8 mouse cellular contexts compared by ENCODE assay signal in the genomic region with DNA sequence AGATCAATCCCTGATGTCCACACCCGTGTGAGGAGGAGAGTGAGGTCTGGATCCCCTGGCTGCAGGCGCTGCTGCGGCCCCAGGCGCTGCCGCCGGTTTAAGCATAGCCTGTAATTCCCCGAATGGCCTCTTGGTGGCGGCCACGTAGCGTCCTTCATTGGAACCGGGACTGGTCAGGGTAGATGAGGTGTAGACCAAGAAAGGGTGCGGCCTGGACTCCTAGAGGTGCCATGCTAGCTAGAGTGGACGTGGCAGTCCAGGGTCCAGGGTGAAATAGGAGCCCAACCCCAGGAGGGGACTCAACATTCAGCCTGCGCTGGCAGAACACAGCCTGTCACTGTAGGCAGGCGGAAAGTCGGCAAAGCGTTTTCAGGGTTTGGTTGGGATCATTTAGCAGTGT. TPM values are rescaled to one million over a fixed set of nuclear protein-coding genes. Genes with fewer than 3 reads are reported as not detected.
A peak's percentile ranks its signal among the peaks of the same experiment; 100 is the strongest.
DNase-seq lines count a peak whose midpoint lies in the region; ATAC-seq and TF ChIP-seq lines count a peak whose summit lies in the region.

No protein-coding gene starts in this region.

- 22% methylated on average over 17 of the region's 17 CpGs for WGBS in bone marrow, adult 2 months
- 16% methylated on average over 17 of the region's 17 CpGs for WGBS in embryonic facial prominence, embryonic 15.5 days
- 19% methylated on average over 17 of the region's 17 CpGs for WGBS in heart, embryonic 10.5 days
- 17% methylated on average over 17 of the region's 17 CpGs for WGBS in kidney, embryonic 15.5 days
- WGBS in limb, embryonic 15.5 days: 18% methylated on average over 17 of the region's 17 CpGs
- WGBS in midbrain, postnatal 0 days: 15% methylated on average over 17 of the region's 17 CpGs

- TF ChIP-seq CTCF in bone marrow, adult 2 months (IDR thresholded peaks at IDR 0.05; ENCODE audit: control insufficient read depth, insufficient read depth, low read length): peak; percentile 94
- peak; percentile 94 for TF ChIP-seq CTCF in midbrain, postnatal 0 days (IDR thresholded peaks at IDR 0.05)

- no peaks in the 10 kb centered on the region for H3K36me3 ChIP-seq in embryonic facial prominence, embryonic 15.5 days
- no peaks in the 10 kb centered on the region for H3K36me3 ChIP-seq in heart, embryonic 10.5 days
- H3K36me3 ChIP-seq in kidney, embryonic 15.5 days: no peaks in the 10 kb centered on the region
- H3K36me3 ChIP-seq in limb, embryonic 15.5 days: no peaks in the 10 kb centered on the region
- H3K36me3 ChIP-seq in midbrain, postnatal 0 days (ENCODE audit: insufficient read depth, low read length): no peaks in the 10 kb centered on the region

- no peak overlapping the region for H3K4me3 ChIP-seq in bone marrow, adult 2 months (replicated peaks; ENCODE audit: control insufficient read depth, low read depth, low read length)
- H3K4me3 ChIP-seq in embryonic facial prominence, embryonic 15.5 days (replicated peaks): 0 out of 2 replicates have a peak overlapping the region, but pooled peaks have one; percentile 3
- H3K4me3 ChIP-seq in heart, embryonic 10.5 days: no peak overlapping the region
- no peak overlapping the region for H3K4me3 ChIP-seq in kidney, embryonic 15.5 days (replicated peaks)
- H3K4me3 ChIP-seq in limb, embryonic 15.5 days: no peak overlapping the region
- no peak overlapping the region for H3K4me3 ChIP-seq in midbrain, postnatal 0 days (ENCODE audit: low read depth, low read length)

- TF ChIP-seq POLR2A in bone marrow, adult 2 months (IDR thresholded peaks at IDR 0.05; ENCODE audit: borderline replicate concordance, control insufficient read depth, low read depth, low read length): no peak

- no peaks in the 10 kb centered on the region for H3K27me3 ChIP-seq in embryonic facial prominence, embryonic 15.5 days
- H3K27me3 ChIP-seq in heart, embryonic 10.5 days (ENCODE audit: insufficient read depth, poor library complexity, severe bottlenecking): 0 out of 2 replicates have a peak, but pooled peaks cover 6% of the 10 kb centered on the region
- no peaks in the 10 kb centered on the region for H3K27me3 ChIP-seq in kidney, embryonic 15.5 days
- no peaks in the 10 kb centered on the region for H3K27me3 ChIP-seq in limb, embryonic 15.5 days
- H3K27me3 ChIP-seq in midbrain, postnatal 0 days (ENCODE audit: insufficient read depth, low read length): no peaks in the 10 kb centered on the region

- no peak overlapping the region for H3K9ac ChIP-seq in embryonic facial prominence, embryonic 15.5 days
- H3K9ac ChIP-seq in kidney, embryonic 15.5 days: no peak overlapping the region
- H3K9ac ChIP-seq in limb, embryonic 15.5 days: no peak overlapping the region
- no peak overlapping the region for H3K9ac ChIP-seq in midbrain, postnatal 0 days (replicated peaks; ENCODE audit: low read length, poor library complexity, severe bottlenecking)

- peak; percentile 92 to 93 for DNase-seq in B cell, adult 2 months
- peak; percentile 93 for DNase-seq in heart, embryonic 10.5 days (ENCODE audit: low spot score)
- DNase-seq in midbrain, postnatal 0 days (ENCODE audit: low spot score): peak; percentile 72
- peak; percentile 75 to 77 for DNase-seq in spleen, postnatal 36 days (ENCODE audit: low spot score in 2 of 2)

- no peak overlapping the region for H3K4me2 ChIP-seq in embryonic facial prominence, embryonic 15.5 days (replicated peaks)
- H3K4me2 ChIP-seq in kidney, embryonic 15.5 days: no peak overlapping the region
- H3K4me2 ChIP-seq in limb, embryonic 15.5 days: no peak overlapping the region
- no peak overlapping the region for H3K4me2 ChIP-seq in midbrain, postnatal 0 days (ENCODE audit: low read depth, low read length, poor library complexity, severe bottlenecking)

- ATAC-seq in embryonic facial prominence, embryonic 15.5 days (ENCODE audit: insufficient number of reproducible peaks, low FRiP score, low TSS enrichment, low read depth): peak; percentile 64; the same call in 1 of the 2 replicates
- peak; percentile 71 for ATAC-seq in kidney, embryonic 15.5 days (replicated peaks; ENCODE audit: low FRiP score)
- ATAC-seq in limb, embryonic 15.5 days (ENCODE audit: insufficient number of reproducible peaks, low FRiP score, low TSS enrichment, low read depth): peak; percentile 68; the same call in 1 of the 2 replicates
- no peak for ATAC-seq in midbrain, postnatal 0 days (ENCODE audit: low FRiP score)

- H3K4me1 ChIP-seq in bone marrow, adult 2 months (ENCODE audit: control insufficient read depth, insufficient read depth, low read length): peaks cover 3% of the 10 kb centered on the region; the same call in 1 of the 2 replicates
- peaks cover 17% of the 10 kb centered on the region for H3K4me1 ChIP-seq in embryonic facial prominence, embryonic 15.5 days
- H3K4me1 ChIP-seq in heart, embryonic 10.5 days: peaks cover 24% of the 10 kb centered on the region
- peaks cover 37% of the 10 kb centered on the region for H3K4me1 ChIP-seq in kidney, embryonic 15.5 days
- H3K4me1 ChIP-seq in limb, embryonic 15.5 days: peaks cover 31% of the 10 kb centered on the region
- no peaks in the 10 kb centered on the region for H3K4me1 ChIP-seq in midbrain, postnatal 0 days (ENCODE audit: insufficient read depth, low read length)

- H3K27ac ChIP-seq in bone marrow, adult 2 months (ENCODE audit: control insufficient read depth, insufficient read depth, low read depth, low read length, poor library complexity): no peak overlapping the region
- no peak overlapping the region for H3K27ac ChIP-seq in embryonic facial prominence, embryonic 15.5 days (replicated peaks)
- peak overlapping the region; percentile 4; the same call in 1 of the 2 replicates for H3K27ac ChIP-seq in heart, embryonic 10.5 days
- H3K27ac ChIP-seq in kidney, embryonic 15.5 days: no peak overlapping the region
- H3K27ac ChIP-seq in limb, embryonic 15.5 days: no peak overlapping the region
- H3K27ac ChIP-seq in midbrain, postnatal 0 days (ENCODE audit: low read depth, low read length): no peak overlapping the region

- H3K9me3 ChIP-seq in embryonic facial prominence, embryonic 15.5 days (replicated peaks): no peaks in the 10 kb centered on the region
- no peaks in the 10 kb centered on the region for H3K9me3 ChIP-seq in heart, embryonic 10.5 days
- H3K9me3 ChIP-seq in kidney, embryonic 15.5 days (replicated peaks): no peaks in the 10 kb centered on the region
- H3K9me3 ChIP-seq in limb, embryonic 15.5 days: no peaks in the 10 kb centered on the region
- H3K9me3 ChIP-seq in midbrain, postnatal 0 days (ENCODE audit: low read length): no peaks in the 10 kb centered on the region

RNA-seq across cellular contexts. Expression of a gene that starts 14.9 kb away (rescaled TPM):
- 0.81 and 1.3 TPM in 2 replicates for polyA plus RNA-seq in bone marrow, adult 2 months (2011; ENCODE audit: insufficient read depth, insufficient read length, low replicate concordance, missing spikeins)
- 0.60 TPM in 2 replicates for polyA plus RNA-seq in embryonic facial prominence, embryonic 15.5 days (2015; fragmentation: Nextera tagmentation; extraction: Ambion mirVana)
- 0.26 and 2.2 TPM in 2 replicates for polyA plus RNA-seq in heart, embryonic 10.5 days (2016; fragmentation: Nextera tagmentation; extraction: Ambion mirVana)
- 2.4 and 2.6 TPM in 2 replicates for polyA plus RNA-seq in kidney, embryonic 15.5 days (2015; fragmentation: Nextera tagmentation; extraction: Ambion mirVana)
- 3.5 and 4.4 TPM in 2 replicates for polyA plus RNA-seq in limb, embryonic 15.5 days (2015; fragmentation: Nextera tagmentation; extraction: Ambion mirVana)
- total RNA-seq in midbrain, postnatal 0 days (2014; rRNA removed): 0.60 TPM in 1 of 2 replicates, not detected in the other
- polyA plus RNA-seq in midbrain, postnatal 0 days (2015; fragmentation: Nextera tagmentation; extraction: Ambion mirVana): 0.17 and 0.21 TPM in 2 replicates

RNA-seq across cellular contexts. Expression of a gene that starts 24.0 kb away (rescaled TPM):
- polyA plus RNA-seq in bone marrow, adult 2 months (2011; ENCODE audit: insufficient read depth, insufficient read length, low replicate concordance, missing spikeins): 20.6 and 21.0 TPM in 2 replicates
- 47.3 and 53.6 TPM in 2 replicates for polyA plus RNA-seq in embryonic facial prominence, embryonic 15.5 days (2015; fragmentation: Nextera tagmentation; extraction: Ambion mirVana)
- 55.6 and 56.6 TPM in 2 replicates for polyA plus RNA-seq in heart, embryonic 10.5 days (2016; fragmentation: Nextera tagmentation; extraction: Ambion mirVana)
- polyA plus RNA-seq in kidney, embryonic 15.5 days (2015; fragmentation: Nextera tagmentation; extraction: Ambion mirVana): 84.6 and 91.9 TPM in 2 replicates
- 36.7 and 36.9 TPM in 2 replicates for polyA plus RNA-seq in limb, embryonic 15.5 days (2015; fragmentation: Nextera tagmentation; extraction: Ambion mirVana)
- total RNA-seq in midbrain, postnatal 0 days (2014; rRNA removed): 28.4 and 30.1 TPM in 2 replicates
- polyA plus RNA-seq in midbrain, postnatal 0 days (2015; fragmentation: Nextera tagmentation; extraction: Ambion mirVana): 19.8 and 21.4 TPM in 2 replicates

RNA-seq across cellular contexts. Expression of a gene that starts 31.2 kb away (rescaled TPM):
- 60.4 and 87.1 TPM in 2 replicates for polyA plus RNA-seq in bone marrow, adult 2 months (2011; ENCODE audit: insufficient read depth, insufficient read length, low replicate concordance, missing spikeins)
- 118 and 126 TPM in 2 replicates for polyA plus RNA-seq in embryonic facial prominence, embryonic 15.5 days (2015; fragmentation: Nextera tagmentation; extraction: Ambion mirVana)
- 259 and 270 TPM in 2 replicates for polyA plus RNA-seq in heart, embryonic 10.5 days (2016; fragmentation: Nextera tagmentation; extraction: Ambion mirVana)
- polyA plus RNA-seq in kidney, embryonic 15.5 days (2015; fragmentation: Nextera tagmentation; extraction: Ambion mirVana): 166 and 172 TPM in 2 replicates
- polyA plus RNA-seq in limb, embryonic 15.5 days (2015; fragmentation: Nextera tagmentation; extraction: Ambion mirVana): 113 and 121 TPM in 2 replicates
- total RNA-seq in midbrain, postnatal 0 days (2014; rRNA removed): 39.2 and 42.7 TPM in 2 replicates
- polyA plus RNA-seq in midbrain, postnatal 0 days (2015; fragmentation: Nextera tagmentation; extraction: Ambion mirVana): 147 TPM in 2 replicates

RNA-seq across cellular contexts. Expression of a gene that starts 33.9 kb away (rescaled TPM):
- polyA plus RNA-seq in bone marrow, adult 2 months (2011; ENCODE audit: insufficient read depth, insufficient read length, low replicate concordance, missing spikeins): 72.1 and 86.5 TPM in 2 replicates
- 235 and 237 TPM in 2 replicates for polyA plus RNA-seq in embryonic facial prominence, embryonic 15.5 days (2015; fragmentation: Nextera tagmentation; extraction: Ambion mirVana)
- polyA plus RNA-seq in heart, embryonic 10.5 days (2016; fragmentation: Nextera tagmentation; extraction: Ambion mirVana): 153 and 186 TPM in 2 replicates
- polyA plus RNA-seq in kidney, embryonic 15.5 days (2015; fragmentation: Nextera tagmentation; extraction: Ambion mirVana): 199 and 212 TPM in 2 replicates
- 237 and 239 TPM in 2 replicates for polyA plus RNA-seq in limb, embryonic 15.5 days (2015; fragmentation: Nextera tagmentation; extraction: Ambion mirVana)
- total RNA-seq in midbrain, postnatal 0 days (2014; rRNA removed): 132 and 138 TPM in 2 replicates
- 243 and 270 TPM in 2 replicates for polyA plus RNA-seq in midbrain, postnatal 0 days (2015; fragmentation: Nextera tagmentation; extraction: Ambion mirVana)

RNA-seq across cellular contexts. Expression of a gene that starts 35.3 kb away (rescaled TPM):
- polyA plus RNA-seq in bone marrow, adult 2 months (2011; ENCODE audit: insufficient read depth, insufficient read length, low replicate concordance, missing spikeins): not detected in 2 replicates
- 1.8 and 2.3 TPM in 2 replicates for polyA plus RNA-seq in embryonic facial prominence, embryonic 15.5 days (2015; fragmentation: Nextera tagmentation; extraction: Ambion mirVana)
- polyA plus RNA-seq in heart, embryonic 10.5 days (2016; fragmentation: Nextera tagmentation; extraction: Ambion mirVana): not detected in 2 replicates
- polyA plus RNA-seq in kidney, embryonic 15.5 days (2015; fragmentation: Nextera tagmentation; extraction: Ambion mirVana): 0.49 and 1.4 TPM in 2 replicates
- polyA plus RNA-seq in limb, embryonic 15.5 days (2015; fragmentation: Nextera tagmentation; extraction: Ambion mirVana): 3.2 and 11.9 TPM in 2 replicates
- not detected in 2 replicates for total RNA-seq in midbrain, postnatal 0 days (2014; rRNA removed)
- not detected in 2 replicates for polyA plus RNA-seq in midbrain, postnatal 0 days (2015; fragmentation: Nextera tagmentation; extraction: Ambion mirVana)
